24 mouse cellular contexts compared by ENCODE assay signal in genomic region chr17:36909802-36910201, GRCm38 (mm10). TPM values are rescaled to one million over a fixed set of nuclear protein-coding genes. Genes with fewer than 3 reads are reported as not detected.
"Had no signal": no experiment of that assay in that cellular context is flagged by ENCODE, and none has a peak within 500 bp of the region (broad histone marks: within the 10 kb centered on the region; RNA-seq: fewer than 3 reads in every experiment).

No protein-coding gene starts in this region.

- H3K9ac ChIP-seq: liver, postnatal 0 days; lung, embryonic 15.5 days; midbrain, embryonic 13.5 days; midbrain, embryonic 15.5 days; neural tube, embryonic 13.5 days; stomach, embryonic 15.5 days had no signal

- H3K36me3 ChIP-seq: lung, embryonic 15.5 days; midbrain, embryonic 13.5 days; midbrain, embryonic 15.5 days; neural tube, embryonic 13.5 days; stomach, embryonic 15.5 days had no signal

- DNase-seq: liver, postnatal 0 days; lung, adult 2 months; lung, postnatal 14 days; lung, postnatal 36 days; right cerebral cortex, postnatal 14 days; thymus, postnatal 14 days; thymus, postnatal 36 days had no signal

- H3K4me2 ChIP-seq: lung, embryonic 15.5 days; midbrain, embryonic 11.5 days; midbrain, embryonic 13.5 days; midbrain, embryonic 15.5 days; neural tube, embryonic 13.5 days; stomach, embryonic 15.5 days had no signal

- H3K27ac ChIP-seq: lung, embryonic 15.5 days; macrophage; midbrain, embryonic 13.5 days; midbrain, embryonic 15.5 days; neural tube, embryonic 13.5 days; stomach, embryonic 15.5 days; stomach, postnatal 0 days had no signal

- H3K4me3 ChIP-seq: lung, embryonic 15.5 days; megakaryocyte, embryonic 14.5 days; midbrain, embryonic 13.5 days; midbrain, embryonic 15.5 days; neural tube, embryonic 13.5 days; stomach, embryonic 15.5 days had no signal

- H3K9me3 ChIP-seq: lung, embryonic 15.5 days; megakaryocyte, embryonic 14.5 days; midbrain, embryonic 13.5 days; midbrain, embryonic 15.5 days; neural tube, embryonic 13.5 days; stomach, embryonic 15.5 days had no signal

- H3K4me1 ChIP-seq: lung, embryonic 15.5 days; midbrain, embryonic 13.5 days; midbrain, embryonic 15.5 days; neural tube, embryonic 13.5 days; stomach, embryonic 15.5 days had no signal

- H3K27me3 ChIP-seq: lung, embryonic 15.5 days; midbrain, embryonic 13.5 days; midbrain, embryonic 15.5 days; neural tube, embryonic 13.5 days; stomach, embryonic 15.5 days had no signal

RNA-seq across cellular contexts. Expression of gene Trim31, which starts 11.9 kb away (rescaled TPM):
- total RNA-seq: megakaryocyte progenitor cell, adult 5-6 weeks; midbrain, postnatal 0 days; monocyte, adult 5-6 weeks; neutrophil, adult 5-6 weeks had no signal
- polyA plus RNA-seq: liver, postnatal 0 days; lung, adult 2 months; lung, postnatal 0 days; macrophage; midbrain, embryonic 11.5 days; midbrain, embryonic 13.5 days; midbrain, embryonic 15.5 days; midbrain, postnatal 0 days; neural tube, embryonic 11.5 days; neural tube, embryonic 13.5 days; spleen, adult 2 months; testis, adult 2 months had no signal

RNA-seq across cellular contexts. Expression of gene Trim40, which starts 19.9 kb away (rescaled TPM):
- total RNA-seq: megakaryocyte progenitor cell, adult 5-6 weeks; midbrain, postnatal 0 days; monocyte, adult 5-6 weeks; neutrophil, adult 5-6 weeks had no signal
- polyA plus RNA-seq: liver, postnatal 0 days; lung, embryonic 15.5 days; lung, postnatal 0 days; macrophage; midbrain, embryonic 11.5 days; midbrain, embryonic 13.5 days; midbrain, embryonic 15.5 days; neural tube, embryonic 11.5 days; neural tube, embryonic 13.5 days; testis, adult 2 months had no signal

RNA-seq across cellular contexts. Expression of gene Rnf39, which starts 32.9 kb away (rescaled TPM):
- total RNA-seq: megakaryocyte progenitor cell, adult 5-6 weeks; monocyte, adult 5-6 weeks had no signal
- polyA plus RNA-seq: macrophage had no signal

RNA-seq across cellular contexts. Expression of gene Trim10, which starts 40.4 kb away (rescaled TPM):
- polyA plus RNA-seq: macrophage; testis, adult 2 months had no signal
